Mouse (Mus musculus) limb, embryonic 14.5 days (tissue): Measurements from ENCODE around the gene Lrch3. TPM values are rescaled to one million over a fixed set of nuclear protein-coding genes. Genes with fewer than 3 reads are reported as not detected.
"Not testable (repeated sequence)": the region's sequence is repeated elsewhere in the genome, so short reads cannot be mapped to it uniquely, and the experiment has no call there.

Source experiments
- ATAC-seq: fragments of 200-750 bp; cut with Nextera tagmentation; 2 replicates; pipeline ENCODE4 v1.8.0; 2017; ENCODE audit warnings: low read depth, moderate number of reproducible peaks, moderate TSS enrichment; ENCODE audit not compliant: low FRiP score
- DNase-seq: peaks from one replicate; pipeline ENCODE4 v3.0.0-alpha.2; 2015; ENCODE audit warnings: low spot score
- H3K27ac ChIP-seq: fragments of 300-500 bp; sonication (generic); replicated peaks from 2 replicates; pipeline ENCODE4 v1.5.1; 2014; ENCODE audit warnings: low read depth, mild to moderate bottlenecking, low read length, moderate library complexity, mixed read lengths
- H3K27me3 ChIP-seq: fragments of 300-500 bp; sonication (generic); 2 replicates; pipeline ENCODE4 v1.6.1; 2014; ENCODE audit warnings: low read length, mixed read lengths; ENCODE audit not compliant: control insufficient read depth, insufficient read depth
- H3K36me3 ChIP-seq: fragments of 300-500 bp; sonication (generic); 2 replicates; pipeline ENCODE4 v1.6.1; 2014; ENCODE audit warnings: mild to moderate bottlenecking, low read length, moderate library complexity, mixed read lengths; ENCODE audit not compliant: control insufficient read depth, insufficient read depth
- H3K4me1 ChIP-seq: fragments of 300-500 bp; sonication (generic); 2 replicates; pipeline ENCODE4 v1.6.1; 2014; ENCODE audit warnings: antibody characterized with exemption, low read length, mixed read lengths; ENCODE audit not compliant: control insufficient read depth, insufficient read depth
- H3K4me2 ChIP-seq: fragments of 300-500 bp; sonication (generic); replicated peaks from 2 replicates; pipeline ENCODE4 v1.6.1; 2014; ENCODE audit warnings: low read depth, mild to moderate bottlenecking, low read length, moderate library complexity; ENCODE audit not compliant: severe bottlenecking
- H3K4me3 ChIP-seq: fragments of 300-500 bp; sonication (generic); replicated peaks from 2 replicates; pipeline ENCODE4 v1.5.1; 2014; ENCODE audit warnings: low read length
- H3K9ac ChIP-seq: fragments of 300-500 bp; sonication (generic); 2 replicates; pipeline ENCODE4 v1.6.1; 2014; ENCODE audit warnings: mild to moderate bottlenecking, low read depth, low read length, moderate library complexity; ENCODE audit not compliant: severe bottlenecking
- H3K9me3 ChIP-seq: fragments of 300-500 bp; sonication (generic); 2 replicates; pipeline ENCODE4 v1.6.1; 2016; ENCODE audit warnings: low read length; ENCODE audit not compliant: control insufficient read depth
- POLR2A ChIP-seq: fragments of 200-500 bp; IDR thresholded peaks from 2 replicates; pipeline ENCODE4 v1.8.0; 2012; ENCODE audit warnings: inconsistent platforms, mild to moderate bottlenecking, moderate library complexity, borderline replicate concordance; ENCODE audit not compliant: insufficient read depth, insufficient read length; ENCODE audit errors: extremely low read depth
- WGBS: fragments of 180-500 bp; shearing (Covaris S2); extraction: QIAGEN DNeasy Blood & Tissue Kit; methylation state at CpG from one replicate; pipeline ENCODE4 v1.1.7; 2014; 5-methylcytosine and 5-hydroxymethylcytosine counted together
- polyA plus RNA-seq, 2 experiments: library from polyadenylated mRNA; depleted of rRNA in 1 of 2; stranded (reverse) in 1 of 2; unstranded in 1 of 2; fragments of >200 nt; fragmentation: Nextera tagmentation in 1 of 2; extraction: Ambion mirVana in 1 of 2; gene quantifications; 2 replicates each; pipeline versions ENCODE4 v1.2.1 to v1.2.3; 2012 to 2014

Lrch3 gene
- polyA plus RNA-seq, 2 experiments, result 24.9 to 56.3 TPM

DNA sequence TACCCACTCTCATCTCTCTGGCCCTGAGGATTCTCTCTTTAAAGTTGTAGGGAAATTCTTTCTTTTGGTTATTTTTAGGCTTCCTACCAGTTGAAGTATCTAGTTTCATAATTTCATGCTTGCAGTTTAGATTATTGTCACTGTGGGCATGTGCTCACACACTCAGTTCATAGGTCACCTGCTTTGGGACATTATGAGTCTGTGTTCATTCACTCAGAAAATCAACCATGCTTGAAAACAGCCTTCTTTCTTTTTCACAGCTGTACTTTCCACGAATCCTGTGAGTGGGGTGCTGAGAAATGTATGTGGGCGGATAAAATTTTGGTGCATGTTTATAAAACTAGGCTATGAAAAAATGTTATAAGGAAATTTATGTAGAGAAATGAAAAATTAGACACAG, 20.6 kb downstream of the Lrch3 start:
- Histone ChIP-seq H3K9me3 (no peaks in the 10 kb centered on the region), H3K27me3 (no peaks in the 10 kb centered on the region), H3K4me1 (peaks cover 6% of the 10 kb centered on the region; the same call in 1 of the 2 replicates), H3K4me3 (no peak overlapping the region), H3K36me3 (no peaks in the 10 kb centered on the region; the same call in 1 of the 2 replicates), H3K4me2 (no peak overlapping the region), H3K9ac (no peak overlapping the region), H3K27ac (no peak overlapping the region)
- WGBS, result 70% methylated on average over 2 of the region's 2 CpGs
- ATAC-seq, result no peak
- no peak for TF ChIP-seq POLR2A
- no peak for DNase-seq

DNA sequence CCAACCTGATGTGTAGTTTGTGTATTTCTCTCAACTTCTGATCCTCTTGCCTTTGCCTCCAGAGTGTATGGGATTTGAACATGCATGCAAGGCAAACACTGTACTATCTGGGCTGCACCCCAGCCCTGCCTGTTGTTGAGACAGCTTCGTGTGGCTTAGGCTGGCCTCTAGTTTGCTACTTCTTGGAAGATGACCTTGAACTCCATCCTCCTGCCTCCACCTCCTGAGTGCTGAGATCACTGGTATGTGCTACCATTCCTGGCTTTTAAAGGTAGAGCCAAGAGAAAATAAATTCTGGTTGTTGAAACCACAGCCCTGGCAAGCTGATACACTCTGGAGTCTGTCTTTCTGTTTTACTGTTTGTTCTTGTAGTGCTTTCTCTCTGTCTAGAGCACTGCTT, 21.2 kb downstream of the Lrch3 start:
- DNase-seq, result no peak
- H3K4me3 ChIP-seq, result no peak overlapping the region
- no peak overlapping the region for H3K9ac ChIP-seq
- no peak for ATAC-seq
- 76% methylated on average over 1 of the region's 1 CpGs for WGBS
- no peaks in the 10 kb centered on the region; the same call in 1 of the 2 replicates for H3K36me3 ChIP-seq
- H3K4me2 ChIP-seq, result no peak overlapping the region
- peaks cover 6% of the 10 kb centered on the region; the same call in 1 of the 2 replicates for H3K4me1 ChIP-seq
- no peak overlapping the region for H3K27ac ChIP-seq
- H3K27me3 ChIP-seq, result no peaks in the 10 kb centered on the region
- no peak for TF ChIP-seq POLR2A
- no peaks in the 10 kb centered on the region for H3K9me3 ChIP-seq

DNA sequence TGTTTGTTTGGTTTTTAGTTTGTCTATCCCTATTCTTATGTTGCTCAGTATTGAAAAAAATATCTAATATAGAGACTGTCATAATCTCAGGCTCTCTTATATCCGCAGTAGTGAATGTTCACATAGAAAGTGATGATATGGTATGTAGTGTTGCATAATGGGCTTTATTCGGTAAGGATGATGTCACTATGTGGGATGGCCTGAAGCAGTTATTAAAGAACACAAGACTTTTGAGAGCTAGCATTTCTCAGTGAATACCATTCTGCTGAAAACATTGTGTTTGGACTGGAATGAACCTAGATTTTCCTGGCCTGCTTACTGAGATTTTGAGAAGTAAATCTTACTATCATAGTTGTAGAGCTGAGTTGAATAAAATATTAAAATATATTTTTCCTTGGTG, 23.5 kb downstream of the Lrch3 start:
- WGBS, result 83% methylated on average over 2 of the region's 2 CpGs
- H3K9ac ChIP-seq, result no peak overlapping the region
- no peak overlapping the region for H3K4me2 ChIP-seq
- no peak overlapping the region for H3K27ac ChIP-seq
- no peaks in the 10 kb centered on the region for H3K36me3 ChIP-seq
- H3K27me3 ChIP-seq, result no peaks in the 10 kb centered on the region
- ATAC-seq, result no peak
- H3K4me1 ChIP-seq, result peaks cover 6% of the 10 kb centered on the region; the same call in 1 of the 2 replicates
- no peak for DNase-seq
- H3K9me3 ChIP-seq, result no peaks in the 10 kb centered on the region
- no peak overlapping the region for H3K4me3 ChIP-seq
- TF ChIP-seq POLR2A, result no peak

DNA sequence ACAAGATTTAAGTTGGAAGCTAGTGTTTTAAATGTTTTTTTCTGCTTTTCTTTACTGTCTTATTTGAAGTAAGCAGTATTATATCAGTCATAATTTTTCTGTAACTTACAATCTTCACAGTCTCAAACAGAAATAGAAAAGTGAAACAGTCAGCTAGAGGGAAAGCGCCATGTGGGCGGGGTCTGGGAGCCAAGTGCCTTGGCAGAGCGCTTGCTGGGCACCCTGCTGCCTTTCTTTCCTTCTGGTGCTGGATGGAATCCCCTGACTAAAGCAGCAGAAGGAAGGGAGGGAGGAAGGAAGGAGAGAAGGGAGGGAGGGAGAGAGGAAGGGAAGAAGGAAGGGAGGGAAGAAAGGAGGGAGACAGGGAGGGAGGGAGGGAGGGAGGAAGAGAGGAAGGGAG, 25.4 kb downstream of the Lrch3 start:
- not testable (repeated sequence) for H3K27ac ChIP-seq, ATAC-seq, H3K4me2 ChIP-seq, H3K9ac ChIP-seq, H3K4me3 ChIP-seq, H3K4me1 ChIP-seq, H3K36me3 ChIP-seq, H3K27me3 ChIP-seq, H3K9me3 ChIP-seq, DNase-seq
- WGBS, result 26% methylated on average over 3 of the region's 3 CpGs

DNA sequence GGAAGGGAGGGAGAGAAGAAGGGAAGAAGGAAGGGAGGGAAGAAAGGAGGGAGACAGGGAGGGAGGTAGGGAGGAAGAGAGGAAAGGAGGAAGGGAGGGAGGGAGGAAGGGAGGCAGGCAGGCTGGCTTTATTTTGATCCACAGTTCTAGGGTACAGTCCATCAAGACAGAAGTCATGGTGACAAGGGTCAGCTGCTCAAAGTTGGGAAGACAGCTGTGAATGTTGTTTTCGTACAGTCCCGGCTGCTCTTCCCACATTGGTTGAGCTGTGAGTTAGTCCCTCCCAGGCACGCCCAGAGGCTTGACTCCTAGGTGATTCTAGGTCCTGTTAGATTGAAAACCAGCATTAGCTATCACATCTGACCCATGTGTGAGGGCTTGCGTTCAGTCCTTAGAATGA, 25.8 kb downstream of the Lrch3 start:
- H3K4me3 ChIP-seq, H3K9ac ChIP-seq, DNase-seq, H3K4me1 ChIP-seq, H3K27ac ChIP-seq, H3K9me3 ChIP-seq, H3K27me3 ChIP-seq, H3K4me2 ChIP-seq, H3K36me3 ChIP-seq, ATAC-seq: not testable (repeated sequence)
- WGBS, result 91% methylated on average over 4 of the region's 4 CpGs

DNA sequence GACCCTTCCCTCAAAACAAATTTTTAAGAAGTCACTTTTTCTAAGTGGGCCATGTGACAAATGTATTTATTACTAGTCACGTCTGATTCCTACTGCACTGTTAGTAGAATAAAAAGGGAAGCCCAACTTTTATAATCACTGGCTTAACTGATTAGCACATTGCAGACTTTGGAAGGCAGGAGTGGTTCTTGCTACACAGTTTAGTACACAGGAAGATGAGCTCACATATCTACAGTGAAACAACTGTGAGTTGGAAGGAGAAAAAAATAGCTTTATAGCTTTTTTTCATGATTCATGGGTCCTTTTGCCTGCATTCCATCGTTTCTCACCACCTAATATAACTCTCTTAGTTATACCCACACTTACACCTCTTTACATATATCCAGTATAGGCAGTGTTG, 27.3 kb downstream of the Lrch3 start:
- H3K4me3 ChIP-seq, DNase-seq, H3K9me3 ChIP-seq, H3K27ac ChIP-seq, H3K4me1 ChIP-seq, ATAC-seq, H3K36me3 ChIP-seq, H3K27me3 ChIP-seq, H3K4me2 ChIP-seq, H3K9ac ChIP-seq: not testable (repeated sequence)
- 78% methylated on average over 2 of the region's 2 CpGs for WGBS
